Mouse (Mus musculus) thymus, postnatal 25 days (tissue): ENCODE measurements around the gene St8sia1.

Experiments
- DNase-seq: peaks from one replicate; pipeline ENCODE4 v3.0.0; 2022

St8sia1 gene

DNA sequence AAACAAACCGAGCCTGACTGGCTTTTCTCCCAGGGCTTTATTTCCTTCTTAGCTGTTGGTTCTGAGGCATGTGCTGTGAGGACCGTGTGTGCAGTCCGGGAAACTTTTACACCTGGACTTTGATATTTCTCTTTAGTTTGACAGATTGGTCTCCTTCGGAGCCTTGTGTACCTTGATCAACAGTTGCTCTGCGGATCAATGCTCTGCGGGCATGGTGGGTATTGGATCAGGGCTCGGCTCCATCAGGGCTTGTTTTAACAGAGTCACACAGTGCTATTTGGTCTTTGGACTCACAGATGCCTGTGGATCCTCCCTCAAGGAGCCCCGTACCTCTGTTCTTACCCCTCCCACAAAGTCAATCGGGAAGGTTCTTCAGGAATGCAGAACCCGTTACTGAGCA lies 150.2 kb downstream of the St8sia1 start:
- DNase-seq, result no peak

DNA sequence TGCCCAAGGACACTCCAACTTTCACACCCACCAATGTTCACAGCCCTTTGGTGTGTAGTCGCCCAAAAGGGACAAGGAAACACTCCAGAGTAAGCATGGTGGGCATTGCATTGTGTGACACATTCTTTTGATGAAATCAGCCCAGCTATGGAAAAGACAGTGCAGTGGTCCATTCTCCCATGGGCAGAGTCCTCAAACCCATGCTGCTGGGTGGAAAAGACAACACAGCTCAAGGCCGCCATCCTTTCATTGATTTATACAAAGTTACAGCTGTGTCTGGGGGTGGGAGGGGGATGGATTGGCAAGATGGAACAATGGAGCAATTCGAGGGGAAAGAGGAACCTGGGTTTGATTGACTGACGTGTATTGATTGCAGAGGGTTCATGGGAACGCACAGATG lies 151.3 kb downstream of the St8sia1 start:
- DNase-seq, result no peak

DNA sequence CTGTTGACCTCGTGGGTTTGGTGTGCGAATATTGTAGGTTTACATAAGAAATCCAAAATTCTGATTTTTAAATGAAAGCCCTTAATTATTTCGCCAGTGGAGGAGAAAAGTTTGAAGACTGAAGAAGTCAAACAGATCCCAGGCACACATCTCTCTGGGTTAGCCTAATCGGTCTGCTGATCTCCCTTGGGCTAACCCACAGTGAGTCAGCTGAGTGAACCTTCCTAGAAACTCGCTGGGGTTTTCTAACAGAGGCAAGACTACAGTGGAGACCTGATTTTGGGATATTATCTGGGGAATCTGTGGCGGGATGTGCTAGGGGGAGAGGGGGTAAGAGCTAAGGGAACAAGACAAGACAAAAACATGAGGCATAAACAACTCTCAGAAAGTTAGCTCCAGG lies 154.0 kb downstream of the St8sia1 start:
- DNase-seq, result no peak

GRCm38 (mm10) chr6:142809373-142810098 lies 154.7 kb downstream of the St8sia1 start:
- DNase-seq, result no peak

- DNase-seq, result no peak
Observed at GRCm38 (mm10) chr6:142806326-142806725, 157.9 kb downstream of the St8sia1 start.

DNA sequence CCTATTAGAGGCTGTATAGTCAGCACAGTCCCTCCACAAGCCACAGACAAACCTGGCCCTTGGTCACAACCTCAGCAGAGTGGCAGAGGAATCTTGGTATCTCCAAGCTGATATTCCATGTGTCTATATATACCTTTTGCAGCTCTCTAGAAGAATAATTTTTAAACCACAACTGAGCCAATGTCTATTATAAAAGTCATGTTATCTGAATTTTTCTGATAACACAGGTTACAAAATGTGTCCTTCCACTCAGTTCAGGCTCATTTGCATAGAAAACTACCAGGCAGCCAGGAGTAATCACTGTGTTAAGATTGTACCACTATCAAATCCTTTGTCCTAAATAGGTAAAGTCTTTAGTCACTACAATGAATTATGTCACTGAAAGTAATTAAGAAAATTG lies 159.8 kb downstream of the St8sia1 start, which contains the start of gene Sult6b2:
Gene Sult6b2 (minus strand): TSS at position 101 of the 400 bp plus-strand sequence.
- DNase-seq, result no peak

DNA sequence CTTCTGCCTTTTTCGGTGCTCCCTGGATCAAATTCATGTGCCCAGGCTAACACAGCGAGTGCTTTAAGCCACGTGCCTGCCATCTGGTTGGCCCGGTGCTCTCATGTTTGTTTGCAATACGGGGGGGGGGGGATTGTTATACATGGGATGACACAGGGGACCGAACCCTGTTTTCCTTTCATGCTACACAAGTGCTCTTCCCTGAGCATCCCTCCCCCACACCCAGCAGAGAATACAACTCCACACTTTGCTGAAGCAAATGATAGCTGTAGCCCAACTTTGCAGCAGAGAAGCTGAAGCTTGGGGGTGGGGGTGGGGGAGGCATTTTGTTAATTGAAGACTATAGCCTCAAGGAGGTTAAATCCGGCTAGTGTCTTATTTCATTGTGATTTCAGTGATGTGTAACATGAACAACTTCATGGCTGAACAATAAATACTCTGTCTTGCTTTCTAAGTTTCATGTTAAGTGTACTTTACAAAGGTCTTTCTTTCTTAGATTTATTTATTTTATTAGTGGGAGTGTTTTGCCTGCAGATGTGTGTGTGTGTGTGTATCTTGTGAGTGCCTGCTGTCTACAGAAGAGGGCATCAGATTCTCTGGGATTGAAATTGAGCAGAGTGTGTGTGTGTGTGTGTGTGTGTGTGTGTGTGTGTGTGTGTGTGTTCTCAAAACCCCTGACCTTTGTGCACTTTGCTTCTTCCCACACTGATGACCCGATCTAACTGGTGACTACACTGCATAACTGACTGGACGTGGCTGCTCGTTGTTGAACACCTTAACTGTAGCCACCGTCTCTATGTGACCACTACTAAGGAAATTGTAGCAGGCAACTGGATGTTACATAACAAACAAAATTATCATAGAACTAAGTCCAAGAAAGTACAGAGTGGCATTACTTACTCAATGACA lies 161.4 kb downstream of the St8sia1 start:
- DNase-seq, result no peak

DNA sequence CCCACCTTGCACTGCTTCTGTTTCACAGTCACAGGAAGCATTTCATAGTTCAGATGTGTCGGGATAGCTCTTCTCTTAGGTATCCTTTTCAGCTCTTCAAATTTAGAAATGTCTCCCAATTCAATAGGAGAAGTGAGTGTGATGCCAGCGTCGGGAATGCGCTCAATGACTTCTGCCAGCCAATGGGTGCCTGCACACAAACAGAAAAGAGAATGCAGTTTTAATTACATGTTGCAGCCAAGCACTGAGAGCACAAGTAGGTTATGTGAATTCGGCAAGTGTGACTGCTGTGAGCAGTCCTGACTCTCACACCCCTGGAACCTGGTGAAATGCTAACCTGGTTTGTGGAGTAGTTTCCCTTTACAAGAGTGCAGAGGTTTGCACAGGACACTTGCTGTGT lies 162.6 kb downstream of the St8sia1 start:
- DNase-seq, result no peak

- no peak for DNase-seq
Observed at GRCm38 (mm10) chr6:142799704-142800374, 164.4 kb downstream of the St8sia1 start.

- DNase-seq, result no peak
Observed at GRCm38 (mm10) chr6:142798837-142799236, 165.4 kb downstream of the St8sia1 start.

DNA sequence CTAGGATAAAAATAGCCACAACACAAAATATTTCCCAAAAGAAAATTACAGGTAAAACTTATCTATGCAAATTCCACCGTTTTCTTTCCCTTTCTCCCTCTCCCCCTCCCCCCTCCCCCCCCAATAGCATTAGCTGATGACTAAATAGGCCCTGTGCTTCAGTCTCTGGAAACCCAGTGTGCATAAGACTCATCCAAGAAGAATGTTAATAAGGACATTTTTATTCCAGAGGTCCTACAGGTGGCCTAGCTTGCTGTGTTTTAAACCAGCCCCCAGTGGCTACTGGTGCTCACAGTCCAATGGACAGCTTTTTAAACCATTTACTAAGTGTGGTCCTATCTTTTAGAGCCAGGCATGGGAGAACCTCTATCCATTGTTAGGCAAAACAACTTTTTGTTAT lies 166.3 kb downstream of the St8sia1 start:
- no peak for DNase-seq

DNA sequence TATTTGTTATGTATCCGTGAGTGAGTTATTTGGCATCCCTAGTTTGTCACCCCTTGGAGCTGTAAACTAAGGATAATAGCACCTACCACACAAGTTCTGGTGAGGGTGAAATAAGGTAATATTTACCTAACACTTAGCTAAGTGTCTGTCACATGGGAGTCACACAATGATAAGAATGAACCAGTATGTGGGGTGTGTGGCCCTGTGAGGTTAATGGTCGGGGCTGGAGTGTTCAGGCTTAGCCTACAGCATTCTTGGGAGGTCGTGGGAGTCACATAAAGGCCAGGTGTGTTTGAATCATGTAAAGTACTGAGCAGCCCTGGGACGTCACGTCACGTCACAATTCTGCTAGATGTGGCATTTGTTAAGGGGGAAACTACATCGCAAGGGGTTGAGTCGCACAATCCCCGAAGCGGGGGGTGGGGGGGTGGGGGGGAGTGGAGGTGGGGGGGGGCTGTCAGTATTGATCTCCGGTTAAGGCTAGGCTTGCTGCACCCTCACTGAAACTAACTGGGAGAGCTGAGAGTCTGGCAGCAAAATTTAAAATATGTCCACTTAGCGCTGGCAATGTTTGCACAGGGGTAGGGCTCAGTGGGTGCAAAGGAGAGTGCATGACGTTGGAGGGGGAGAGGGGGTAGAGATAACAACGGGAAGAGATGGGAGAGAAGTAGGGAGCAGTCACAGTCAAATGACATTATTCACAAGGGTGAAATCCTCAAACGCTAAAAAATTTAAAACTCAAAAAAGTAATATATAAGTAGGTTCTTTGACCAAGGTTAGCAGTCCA lies 168.4 kb downstream of the St8sia1 start:
- no peak for DNase-seq

GRCm38 (mm10) chr6:142795087-142795486 lies 169.2 kb downstream of the St8sia1 start:
- DNase-seq, result no peak

GRCm38 (mm10) chr6:142793468-142793867 lies 170.8 kb downstream of the St8sia1 start:
- no peak for DNase-seq

- DNase-seq, result peak; percentile 25
Observed at GRCm38 (mm10) chr6:142792241-142792968, 171.8 kb downstream of the St8sia1 start.

- no peak for DNase-seq
Observed at GRCm38 (mm10) chr6:142789736-142790135, 174.5 kb downstream of the St8sia1 start.

DNA sequence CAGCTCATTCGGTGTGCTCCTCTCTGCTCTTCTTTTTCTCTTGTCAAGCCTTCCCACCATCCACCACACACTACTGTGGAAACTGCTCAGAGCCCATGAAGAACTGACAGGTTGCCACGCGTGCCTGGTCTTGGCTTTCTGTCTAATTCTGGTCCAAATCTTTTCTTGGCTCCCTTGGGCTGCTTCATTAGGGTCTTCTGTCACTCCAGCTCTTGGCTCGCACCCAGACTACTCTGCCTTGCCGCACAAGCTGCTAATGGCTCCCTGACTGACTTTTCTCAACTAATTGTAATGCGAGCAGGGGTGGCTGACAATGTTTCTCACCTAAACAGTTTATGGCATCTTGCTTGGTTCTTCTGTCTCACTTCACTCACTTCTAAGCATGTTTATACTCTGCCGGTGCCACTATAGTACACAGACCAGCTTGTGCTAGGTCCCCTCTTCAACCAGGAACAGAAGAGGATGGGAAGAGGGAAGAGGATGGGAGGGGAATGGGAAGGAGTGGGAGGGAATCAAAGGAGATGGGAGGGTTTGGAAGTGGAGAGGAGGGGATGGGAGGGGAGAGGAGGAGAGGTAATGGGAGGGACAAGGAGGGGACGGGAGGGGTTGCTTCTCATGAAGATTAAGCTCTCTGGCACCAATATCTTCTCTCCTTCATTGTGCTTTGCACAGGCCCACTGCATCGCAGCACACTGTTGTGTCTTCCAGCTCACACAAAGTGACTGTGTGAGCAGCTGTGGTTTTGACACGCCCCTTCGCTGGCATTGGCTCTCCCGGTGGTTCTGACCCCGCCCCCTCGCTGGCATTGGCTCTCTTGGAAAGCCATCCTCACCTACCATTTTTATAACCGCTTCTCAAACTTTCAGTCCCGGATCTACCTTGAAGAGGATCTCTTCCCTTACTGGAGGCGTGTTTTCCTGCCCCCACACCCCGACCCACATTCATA lies 175.9 kb downstream of the St8sia1 start:
- DNase-seq, result no peak

DNA sequence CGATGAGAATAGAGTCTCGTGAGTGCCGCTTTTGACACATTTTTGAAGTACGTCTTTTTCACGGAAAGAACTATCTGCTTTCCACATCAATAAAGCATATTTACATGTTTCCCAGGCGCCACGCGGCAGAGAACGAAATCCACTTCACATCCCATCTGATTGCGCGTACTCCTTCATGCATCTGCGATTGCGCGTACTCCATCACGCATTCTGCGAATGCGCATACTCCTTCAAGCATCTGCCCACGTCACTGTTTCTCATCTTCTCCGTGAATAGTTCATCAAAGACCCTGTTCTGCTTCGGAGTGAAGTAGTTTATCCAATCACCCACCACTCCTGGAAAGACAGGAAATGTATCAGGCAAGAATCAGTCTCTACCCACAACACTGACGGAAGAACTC lies 178.1 kb downstream of the St8sia1 start:
- no peak for DNase-seq

DNA sequence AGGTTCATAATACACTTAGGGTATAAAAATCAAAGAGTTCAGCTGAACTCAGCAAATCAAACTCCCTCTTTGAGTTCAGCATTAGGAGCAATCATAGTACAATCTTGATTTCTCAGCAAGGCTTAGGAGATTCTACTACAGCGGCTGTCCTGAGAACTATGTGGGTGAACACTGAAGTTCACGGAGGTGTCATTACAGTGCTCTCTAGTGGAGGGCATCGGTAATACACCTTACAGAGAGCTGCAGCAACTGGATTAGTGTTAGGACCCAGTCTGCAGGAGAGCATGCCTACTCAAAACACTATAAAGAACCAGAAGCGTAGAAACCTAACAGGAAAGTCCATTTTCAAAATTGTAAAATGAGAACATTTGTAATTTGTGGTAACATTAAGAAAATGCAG lies 178.9 kb downstream of the St8sia1 start:
- DNase-seq, result peak; percentile 77

DNA sequence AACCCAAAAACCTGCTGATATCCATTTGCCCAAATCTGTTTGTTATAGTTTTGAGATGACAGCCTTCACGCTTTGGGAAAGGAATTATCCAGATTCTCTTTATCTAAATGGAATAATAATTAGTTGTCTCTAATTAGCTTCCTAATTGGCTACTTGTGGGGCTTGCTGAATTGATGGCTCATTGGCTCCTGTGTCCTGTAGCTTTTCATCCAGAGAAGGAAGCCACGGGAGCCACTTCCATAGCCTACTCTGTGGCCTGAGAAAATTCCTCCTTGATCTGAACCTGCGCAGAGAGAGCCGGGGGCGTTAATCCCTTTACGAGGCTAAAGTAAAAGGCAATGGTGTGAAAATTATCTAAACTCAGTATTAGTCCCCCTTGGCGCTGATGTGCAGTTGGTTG lies 183.0 kb downstream of the St8sia1 start:
- no peak for DNase-seq

GRCm38 (mm10) chr6:142780574-142781033 lies 183.6 kb downstream of the St8sia1 start:
- DNase-seq, result no peak
